Mouse (Mus musculus) spleen, adult 2 months (tissue): ENCODE results near the gene Agpat1. TPM values are rescaled to one million over a fixed set of nuclear protein-coding genes. Genes with fewer than 3 reads are reported as not detected.

Source experiments
- DNase-seq, 2 experiments: peaks; one replicate each; pipeline versions ENCODE4 v3.0.0 to v3.0.0-alpha.2; 2012 to 2021; ENCODE audit warnings: low spot score in 2 of 2, low read depth in 1 of 2
- H3K27ac ChIP-seq: fragments of 200-500 bp; 2 replicates; pipeline ENCODE4 v1.5.1; 2012; ENCODE audit warnings: low read length, inconsistent platforms; ENCODE audit not compliant: insufficient read depth
- H3K27me3 ChIP-seq: fragments of 200-500 bp; 2 replicates; pipeline ENCODE4 v1.6.1; 2012; ENCODE audit warnings: mild to moderate bottlenecking, moderate library complexity, low read length, inconsistent platforms; ENCODE audit not compliant: control insufficient read depth, insufficient read depth
- H3K36me3 ChIP-seq: fragments of 200-500 bp; 2 replicates; pipeline ENCODE4 v1.6.1; 2012; ENCODE audit warnings: mild to moderate bottlenecking, low read length, inconsistent platforms; ENCODE audit not compliant: control insufficient read depth, insufficient read depth
- H3K4me1 ChIP-seq: fragments of 200-500 bp; 2 replicates; pipeline ENCODE4 v1.6.1; 2011; ENCODE audit warnings: inconsistent platforms; ENCODE audit not compliant: control insufficient read depth, insufficient read depth, insufficient read length
- H3K4me3 ChIP-seq: fragments of 200-500 bp; 2 replicates; pipeline ENCODE4 v1.5.1; 2011; ENCODE audit warnings: mild to moderate bottlenecking, inconsistent platforms; ENCODE audit not compliant: insufficient read depth, insufficient read length; ENCODE audit errors: extremely low read depth
- CTCF ChIP-seq: fragments of 200-500 bp; IDR thresholded peaks from 2 replicates; pipeline ENCODE4 v1.5.1; 2011; ENCODE audit warnings: mild to moderate bottlenecking, inconsistent platforms; ENCODE audit not compliant: insufficient read depth, insufficient read length, insufficient replicate concordance; ENCODE audit errors: extremely low read depth
- POLR2A ChIP-seq: fragments of 200-500 bp; IDR thresholded peaks from 2 replicates; pipeline ENCODE4 v1.6.1; 2011; ENCODE audit warnings: low read depth, low read length, inconsistent platforms
- WGBS: fragments of 180-500 bp; shearing (Covaris S2); methylation state at CpG from one replicate; pipeline ENCODE4 v1.1.7; 2018; 5-methylcytosine and 5-hydroxymethylcytosine counted together
- polyA plus RNA-seq: library from polyadenylated mRNA; depleted of rRNA; stranded (reverse); fragments of >200 nt; gene quantifications from 2 replicates; pipeline ENCODE4 v1.2.3, GENCODE M21; 2012

Agpat1 gene
- polyA plus RNA-seq, 1 experiment, result 156 TPM

- WGBS, result under 1% methylated on average over 30 of the region's 30 CpGs
- peak within 1 kb of the TSS; percentile 96 for H3K27ac ChIP-seq
- DNase-seq, result peak; percentile 98 to 100
- no peaks in the 10 kb centered on the region for H3K27me3 ChIP-seq
- H3K4me3 ChIP-seq, result peak within 1 kb of the TSS; percentile 90
- peaks cover 7% of the 10 kb centered on the region for H3K36me3 ChIP-seq
- TF ChIP-seq POLR2A (no peak), CTCF (no peak)
- peaks cover 30% of the 10 kb centered on the region; the same call in 1 of the 2 replicates for H3K4me1 ChIP-seq
Measured at GRCm38 (mm10) chr17:34603375-34604060, 544 bp upstream of the Agpat1 start, which contains the start of gene Rnf5. Rnf5 (minus strand) TSS chr17:34603690.

GRCm38 (mm10) chr17:34604511-34605237 is 612 bp downstream of the Agpat1 start:
- whole genome bisulfite sequencing, result 22% methylated on average over 24 of the region's 24 CpGs
- DNase-seq, result no peak
- H3K27me3 ChIP-seq, result no peaks in the 10 kb centered on the region
- H3K27ac ChIP-seq, result peak overlapping the region; percentile 96
- TF ChIP-seq CTCF (no peak), POLR2A (no peak)
- peaks cover 7% of the 10 kb centered on the region for H3K36me3 ChIP-seq
- H3K4me1 ChIP-seq, result peaks cover 33% of the 10 kb centered on the region; the same call in 1 of the 2 replicates
- peak overlapping the region; percentile 90 for H3K4me3 ChIP-seq

GRCm38 (mm10) chr17:34605609-34606008 is 1.5 kb downstream of the Agpat1 start:
- under 1% methylated on average over 30 of the region's 30 CpGs for WGBS
- TF ChIP-seq CTCF (no peak), POLR2A (peak; percentile 45)
- H3K4me3 ChIP-seq, result peak overlapping the region; percentile 90
- peak overlapping the region; percentile 91 for H3K27ac ChIP-seq
- H3K4me1 ChIP-seq, result peaks cover 33% of the 10 kb centered on the region; the same call in 1 of the 2 replicates
- H3K36me3 ChIP-seq, result peaks cover 7% of the 10 kb centered on the region
- peak; percentile 85 to 95 for DNase-seq
- H3K27me3 ChIP-seq, result no peaks in the 10 kb centered on the region

GRCm38 (mm10) chr17:34606186-34607039 is 2.4 kb downstream of the Agpat1 start:
- Histone ChIP-seq H3K27ac (0 out of 2 replicates have a peak overlapping the region, but pooled peaks have one; percentile 22), H3K4me3 (peak overlapping the region; percentile 90), H3K36me3 (peaks cover 6% of the 10 kb centered on the region; the same call in 1 of the 2 replicates), H3K27me3 (no peaks in the 10 kb centered on the region), H3K4me1 (peaks cover 33% of the 10 kb centered on the region; the same call in 1 of the 2 replicates)
- TF ChIP-seq POLR2A, result no peak
- no peak for TF ChIP-seq CTCF
- DNase-seq, result no peak
- 13% methylated on average over 32 of the region's 32 CpGs for WGBS

GRCm38 (mm10) chr17:34607997-34608396 is 3.9 kb downstream of the Agpat1 start:
- Histone ChIP-seq H3K27ac (no peak overlapping the region), H3K36me3 (peaks cover 16% of the 10 kb centered on the region), H3K27me3 (no peaks in the 10 kb centered on the region), H3K4me3 (no peak overlapping the region), H3K4me1 (peaks cover 27% of the 10 kb centered on the region; the same call in 1 of the 2 replicates)
- WGBS, result 80% methylated on average over 7 of the region's 7 CpGs
- TF ChIP-seq CTCF (no peak), POLR2A (no peak)
- DNase-seq, result no peak

- TF ChIP-seq CTCF, result no peak
- no peak for TF ChIP-seq POLR2A
- Histone ChIP-seq H3K4me1 (peaks cover 20% of the 10 kb centered on the region; the same call in 1 of the 2 replicates), H3K4me3 (no peak overlapping the region), H3K27ac (no peak overlapping the region), H3K36me3 (peaks cover 19% of the 10 kb centered on the region), H3K27me3 (no peaks in the 10 kb centered on the region)
- 93% methylated on average over 8 of the region's 8 CpGs for WGBS
- DNase-seq, result no peak
Measured at GRCm38 (mm10) chr17:34611050-34611449, 7.0 kb downstream of the Agpat1 start.
